ENCODE assay signal across 30 mouse cellular contexts in the genomic region with DNA sequence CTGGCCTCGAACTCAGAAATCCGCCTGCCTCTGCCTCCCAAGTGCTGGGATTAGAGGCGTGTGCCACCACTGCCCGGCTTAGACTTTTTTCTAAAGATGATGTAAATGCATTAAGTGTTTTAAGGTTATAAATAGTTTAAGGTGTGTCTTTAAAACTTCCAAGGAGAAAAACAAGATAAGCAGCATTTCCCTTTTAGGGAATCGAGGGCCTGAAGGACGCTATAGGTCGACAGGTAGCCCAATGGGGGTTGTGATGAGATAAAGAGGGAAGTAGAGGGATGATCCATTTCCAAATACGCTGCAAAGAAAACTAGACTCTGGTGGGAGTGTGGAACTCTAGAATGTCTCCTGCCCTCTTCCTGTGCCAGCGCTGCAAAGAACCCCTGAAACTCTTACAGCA. TPM values are rescaled to one million over a fixed set of nuclear protein-coding genes. Genes with fewer than 3 reads are reported as not detected.
"Had no signal": no experiment of that assay in that cellular context is flagged by ENCODE, and none has a peak within 500 bp of the region (broad histone marks: within the 10 kb centered on the region; RNA-seq: fewer than 3 reads in every experiment).

TSS of gene Gm38100 (plus strand) at position 301 of the 400 bp plus-strand sequence.

- H3K36me3 ChIP-seq: embryonic facial prominence, embryonic 10.5 days; embryonic facial prominence, embryonic 12.5 days; embryonic facial prominence, embryonic 13.5 days; embryonic facial prominence, embryonic 15.5 days; forebrain, embryonic 10.5 days; forebrain, embryonic 12.5 days; forebrain, embryonic 15.5 days had no signal

- H3K4me1 ChIP-seq: embryonic facial prominence, embryonic 10.5 days; embryonic facial prominence, embryonic 12.5 days; embryonic facial prominence, embryonic 13.5 days; embryonic facial prominence, embryonic 15.5 days; forebrain, embryonic 10.5 days; forebrain, embryonic 12.5 days; forebrain, embryonic 13.5 days; forebrain, embryonic 15.5 days had no signal

- H3K27me3 ChIP-seq: embryonic facial prominence, embryonic 12.5 days; embryonic facial prominence, embryonic 13.5 days; embryonic facial prominence, embryonic 15.5 days; forebrain, embryonic 12.5 days; forebrain, embryonic 13.5 days; forebrain, embryonic 15.5 days had no signal

- H3K4me3 ChIP-seq: embryonic facial prominence, embryonic 10.5 days; embryonic facial prominence, embryonic 12.5 days; embryonic facial prominence, embryonic 13.5 days; embryonic facial prominence, embryonic 15.5 days; erythroblast, embryonic 14.5 days; forebrain, embryonic 10.5 days; forebrain, embryonic 12.5 days; forebrain, embryonic 13.5 days; forebrain, embryonic 15.5 days; gastrocnemius, adult 2 months; heart, adult 2 months had no signal

- H3K27ac ChIP-seq: embryonic facial prominence, embryonic 10.5 days; embryonic facial prominence, embryonic 12.5 days; embryonic facial prominence, embryonic 13.5 days; embryonic facial prominence, embryonic 15.5 days; forebrain, embryonic 10.5 days; forebrain, embryonic 12.5 days; forebrain, embryonic 13.5 days; forebrain, embryonic 15.5 days; gastrocnemius, adult 2 months; heart, adult 2 months had no signal

- H3K9me3 ChIP-seq: embryonic facial prominence, embryonic 10.5 days; embryonic facial prominence, embryonic 12.5 days; embryonic facial prominence, embryonic 13.5 days; embryonic facial prominence, embryonic 15.5 days; forebrain, embryonic 10.5 days; forebrain, embryonic 12.5 days; forebrain, embryonic 13.5 days; forebrain, embryonic 15.5 days had no signal

- DNase-seq: cerebellum, adult 8-10 months; cerebellum, adult 9-10 months; cerebellum, adult 9-11 months; cerebellum, postnatal 10 days; cerebellum, postnatal 14 days; cerebellum, postnatal 25 days; cerebellum, postnatal 36 days; embryo, embryonic 11 days; forebrain, postnatal 0 days; gastrocnemius, adult 2 months; gastrocnemius, postnatal 10 days; gastrocnemius, postnatal 14 days; gastrocnemius, postnatal 25 days; gastrocnemius, postnatal 36 days; heart, adult 11 months; heart, adult 2 months had no signal

RNA-seq across cellular contexts. Expression of gene Gm38100, which starts in this region (rescaled TPM):
- polyA plus RNA-seq: cortical plate, adult 2 months; embryonic facial prominence, embryonic 10.5 days; embryonic facial prominence, embryonic 14.5 days; erythroblast, embryonic 14.5 days; forebrain, embryonic 14.5 days; forebrain, embryonic 15.5 days; forebrain, postnatal 0 days; frontal cortex, adult 2 months; gonadal fat pad, adult 2 months; heart, adult 2 months had no signal
